Mouse (Mus musculus) heart, embryonic 10.5 days (tissue): ENCODE data around the gene Olfr110. TPM values are rescaled to one million over a fixed set of nuclear protein-coding genes. Genes with fewer than 3 reads are reported as not detected.
"Not testable (repeated sequence)": the region's sequence is repeated elsewhere in the genome, so short reads cannot be mapped to it uniquely, and the experiment has no call there.

Experiments used
- DNase-seq: peaks from one replicate; pipeline ENCODE4 v3.0.0-alpha.2; 2017; ENCODE audit warnings: low spot score
- H3K27ac ChIP-seq: fragments of 300-500 bp; sonication (generic); 2 replicates; pipeline ENCODE4 v1.5.1; 2016; ENCODE audit warnings: mild to moderate bottlenecking
- H3K27me3 ChIP-seq: fragments of 300-500 bp; sonication (generic); 2 replicates; pipeline ENCODE4 v1.6.1; 2016; ENCODE audit warnings: mild to moderate bottlenecking; ENCODE audit not compliant: poor library complexity, insufficient read depth, severe bottlenecking
- H3K36me3 ChIP-seq: fragments of 300-500 bp; sonication (generic); 2 replicates; pipeline ENCODE4 v1.6.1; 2016; ENCODE audit warnings: mild to moderate bottlenecking, moderate library complexity
- H3K4me1 ChIP-seq: fragments of 300-500 bp; sonication (generic); 2 replicates; pipeline ENCODE4 v1.6.1; 2016; ENCODE audit warnings: mild to moderate bottlenecking
- H3K4me3 ChIP-seq: fragments of 300-500 bp; sonication (generic); 2 replicates; pipeline ENCODE4 v1.5.1; 2016; ENCODE audit warnings: mild to moderate bottlenecking, moderate library complexity
- H3K9me3 ChIP-seq: fragments of 300-500 bp; sonication (generic); 2 replicates; pipeline ENCODE4 v1.6.1; 2016; ENCODE audit warnings: mild to moderate bottlenecking, moderate library complexity
- WGBS: fragments of 180-500 bp; shearing (Covaris S2); methylation state at CpG from one replicate; pipeline ENCODE4 v1.1.7; 2016; 5-methylcytosine and 5-hydroxymethylcytosine counted together
- polyA plus RNA-seq: library from polyadenylated mRNA; unstranded; fragments of >200 nt; fragmentation: Nextera tagmentation; extraction: Ambion mirVana; gene quantifications from 2 replicates; pipeline ENCODE4 v1.2.1, GENCODE M21; 2016

Gene Olfr110
- not detected in 2 replicates for polyA plus RNA-seq

DNA sequence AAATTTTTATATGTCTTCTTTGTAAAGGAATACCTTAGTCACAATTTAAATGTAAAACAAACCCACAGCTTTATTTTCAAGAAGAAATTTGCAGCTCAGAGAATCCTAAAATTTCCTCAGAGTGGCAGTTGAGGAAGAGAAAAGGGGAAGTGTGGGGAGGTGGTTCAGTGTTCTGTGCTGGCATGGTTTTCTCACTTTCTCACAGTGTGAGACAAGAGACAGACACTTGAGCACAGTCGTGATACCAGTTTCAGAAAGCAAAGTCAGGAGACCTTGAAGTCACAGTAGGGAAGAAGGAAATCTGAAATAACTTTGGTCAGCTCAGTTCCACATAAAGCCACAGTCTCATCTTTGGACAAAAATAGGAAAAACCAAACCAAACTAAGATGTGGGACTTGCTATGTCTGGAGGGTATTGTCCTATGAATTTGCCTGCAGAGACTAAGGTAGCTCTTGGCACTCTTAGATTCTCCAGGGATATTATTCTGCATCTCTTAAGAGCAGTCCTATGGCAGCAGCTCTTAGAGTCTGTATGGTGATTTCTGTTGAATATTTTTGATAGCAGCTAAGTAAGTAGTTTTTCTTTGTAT, at the start of gene Olfr110:
Gene Olfr110, plus strand, starts transcription at position 539 of the 589 bp plus-strand sequence.
- Histone ChIP-seq H3K4me1 (no peaks in the 10 kb centered on the region), H3K4me3 (no peak within 1 kb of the TSS), H3K36me3 (no peaks in the 10 kb centered on the region), H3K27ac (no peak within 1 kb of the TSS), H3K27me3 (no peaks in the 10 kb centered on the region), H3K9me3 (no peaks in the 10 kb centered on the region)
- WGBS: 38% methylated on average over 1 of the region's 1 CpGs
- no peak for DNase-seq

- Histone ChIP-seq H3K9me3 (no peaks in the 10 kb centered on the region), H3K36me3 (no peaks in the 10 kb centered on the region), H3K4me3 (no peak within 1 kb of the TSS), H3K27me3 (no peaks in the 10 kb centered on the region), H3K27ac (no peak within 1 kb of the TSS), H3K4me1 (no peaks in the 10 kb centered on the region)
- 95% methylated on average over 1 of the region's 1 CpGs for WGBS
- DNase-seq: no peak
Observed at GRCm38 (mm10) chr17:37445180-37445579, 47.1 kb upstream of the Olfr110 start, which contains the start of gene Olfr108. Olfr108 (plus strand) TSS chr17:37445480.

DNA sequence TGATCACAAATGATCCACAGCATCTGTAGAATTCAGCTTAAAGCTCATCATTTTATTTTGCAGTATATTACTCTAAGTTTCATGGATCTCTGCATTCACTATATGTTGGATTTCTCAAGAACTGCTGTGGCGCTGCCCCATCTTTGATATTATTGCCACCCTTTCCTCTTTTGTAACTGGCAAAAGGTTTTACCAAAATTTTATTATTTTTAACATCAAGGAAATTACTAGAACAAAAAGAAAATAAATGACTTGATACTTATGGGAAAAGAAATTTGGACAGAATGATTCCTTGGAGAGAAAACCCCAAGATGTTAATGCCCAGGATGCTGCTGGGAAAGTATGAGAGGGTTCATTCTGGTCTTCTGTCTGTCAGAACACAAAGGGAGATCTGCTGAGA, 33.7 kb upstream of the Olfr110 start, which contains the start of gene Olfr109:
Gene Olfr109, plus strand, starts transcription at position 301 of the 400 bp plus-strand sequence.
- WGBS: 82% methylated on average over 1 of the region's 1 CpGs
- no peak for DNase-seq
- H3K27me3 ChIP-seq: no peaks in the 10 kb centered on the region

DNA sequence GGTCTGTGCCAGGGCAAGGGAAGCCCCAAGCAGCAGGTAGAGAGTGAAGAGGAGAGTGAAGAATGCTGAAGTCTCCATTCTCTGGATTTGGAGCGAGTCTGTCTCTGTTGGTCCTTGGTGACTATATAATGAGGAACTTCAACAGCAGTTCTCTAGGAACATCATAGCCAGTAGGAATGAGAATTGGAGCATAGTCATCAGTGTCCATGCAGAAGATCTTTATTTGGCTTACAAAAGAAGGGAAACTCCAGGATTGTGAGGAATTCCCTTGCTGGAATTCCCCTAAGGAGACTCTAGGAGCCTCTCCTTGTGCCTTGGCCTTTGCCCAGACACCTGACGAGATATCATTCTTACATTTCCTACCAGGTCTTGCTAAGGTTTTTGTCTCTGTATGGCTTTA, 8.8 kb upstream of the Olfr110 start, which contains the start of gene H2-M2:
Gene H2-M2, minus strand, starts transcription at position 101 of the 400 bp plus-strand sequence.
- Histone ChIP-seq H3K27me3 (no peaks in the 10 kb centered on the region), H3K27ac (no peak within 1 kb of the TSS), H3K4me3 (no peak within 1 kb of the TSS), H3K4me1 (no peaks in the 10 kb centered on the region), H3K36me3 (no peaks in the 10 kb centered on the region), H3K9me3 (no peaks in the 10 kb centered on the region)
- no peak for DNase-seq
- WGBS: 68% methylated on average over 2 of the region's 2 CpGs

More for the DNA sequence above, 33.7 kb upstream of the Olfr110 start, which contains the start of gene Olfr109:
- no peaks in the 10 kb centered on the region for H3K4me1 ChIP-seq
- H3K4me3 ChIP-seq: no peak within 1 kb of the TSS
- no peaks in the 10 kb centered on the region for H3K36me3 ChIP-seq
- no peak within 1 kb of the TSS for H3K27ac ChIP-seq
- no peaks in the 10 kb centered on the region for H3K9me3 ChIP-seq

- no peak for DNase-seq
- no peaks in the 10 kb centered on the region for H3K4me1 ChIP-seq
- no peaks in the 10 kb centered on the region for H3K36me3 ChIP-seq
- no peaks in the 10 kb centered on the region for H3K27me3 ChIP-seq
- 81% methylated on average over 4 of the region's 4 CpGs for WGBS
- H3K4me3 ChIP-seq: no peak within 1 kb of the TSS
- H3K9me3 ChIP-seq: no peaks in the 10 kb centered on the region
- no peak within 1 kb of the TSS for H3K27ac ChIP-seq
Observed at GRCm38 (mm10) chr17:37507730-37508129, 15.5 kb downstream of the Olfr110 start, which contains the start of gene Olfr111. Olfr111 (plus strand) TSS chr17:37508030.

DNA sequence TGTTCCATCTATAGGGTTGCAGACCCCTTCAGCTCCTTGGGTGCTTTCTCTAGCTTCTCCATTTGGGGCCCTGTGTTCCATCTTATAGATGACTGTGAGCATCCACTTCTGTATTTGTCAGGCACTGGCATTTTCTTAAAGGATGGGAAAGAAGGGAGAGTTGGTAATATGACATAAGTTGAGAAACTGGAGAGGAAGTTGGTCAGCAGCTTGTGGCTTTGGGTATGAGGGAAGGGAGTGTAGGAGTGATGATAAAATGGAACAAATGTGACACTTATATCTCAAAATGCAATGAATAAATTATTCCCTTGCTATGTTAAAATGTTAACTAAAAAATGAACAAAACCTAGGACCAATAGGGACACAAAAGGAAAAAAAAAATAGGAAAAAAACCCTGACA, 32.3 kb downstream of the Olfr110 start:
- H3K27me3 ChIP-seq, H3K36me3 ChIP-seq, H3K9me3 ChIP-seq, H3K4me1 ChIP-seq, H3K27ac ChIP-seq, DNase-seq, H3K4me3 ChIP-seq: not testable (repeated sequence)

DNA sequence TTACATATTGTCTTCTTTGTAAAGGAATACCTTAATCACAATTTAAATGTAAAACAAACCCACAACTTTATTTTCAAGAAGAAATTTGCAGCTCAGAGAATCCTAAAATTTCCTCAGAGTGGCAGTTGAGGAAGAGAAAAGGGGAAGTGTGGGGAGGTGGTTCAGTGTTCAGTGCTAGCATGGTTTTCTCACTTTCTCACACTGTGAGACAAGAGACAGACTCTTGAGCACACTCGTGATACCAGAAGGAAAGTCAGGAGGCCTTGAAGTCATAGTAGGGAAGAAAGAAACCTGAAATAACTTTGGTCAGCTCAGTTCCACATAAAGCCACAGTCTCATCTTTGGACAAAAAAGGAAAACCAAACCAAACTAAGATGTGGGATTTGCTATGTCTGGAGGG, 33.2 kb downstream of the Olfr110 start:
- WGBS: 55% methylated on average over 1 of the region's 1 CpGs
- not testable (repeated sequence) for H3K4me1 ChIP-seq, H3K27me3 ChIP-seq, H3K27ac ChIP-seq, H3K9me3 ChIP-seq, H3K4me3 ChIP-seq, H3K36me3 ChIP-seq, DNase-seq

- Histone ChIP-seq H3K27ac (no peak overlapping the region), H3K9me3 (no peaks in the 10 kb centered on the region), H3K36me3 (no peaks in the 10 kb centered on the region), H3K27me3 (no peaks in the 10 kb centered on the region), H3K4me1 (no peaks in the 10 kb centered on the region), H3K4me3 (no peak overlapping the region)
- no peak for DNase-seq
Observed at GRCm38 (mm10) chr17:37535173-37535572, 42.9 kb downstream of the Olfr110 start.

GRCm38 (mm10) chr17:37538416-37538815, 46.1 kb downstream of the Olfr110 start:
- not testable (repeated sequence) for H3K9me3 ChIP-seq, H3K27ac ChIP-seq, H3K4me3 ChIP-seq, DNase-seq, H3K27me3 ChIP-seq, H3K4me1 ChIP-seq, H3K36me3 ChIP-seq
- 33% methylated on average over 1 of the region's 1 CpGs for WGBS

GRCm38 (mm10) chr17:37541454-37542119, 49.3 kb downstream of the Olfr110 start:
- no peaks in the 10 kb centered on the region for H3K36me3 ChIP-seq
- H3K9me3 ChIP-seq: no peaks in the 10 kb centered on the region
- WGBS: 92% methylated on average over 3 of the region's 4 CpGs
- H3K4me3 ChIP-seq: no peak overlapping the region
- H3K4me1 ChIP-seq: no peaks in the 10 kb centered on the region
- no peak overlapping the region for H3K27ac ChIP-seq
- H3K27me3 ChIP-seq: no peaks in the 10 kb centered on the region
- DNase-seq: no peak

- Histone ChIP-seq H3K27ac (no peak overlapping the region), H3K36me3 (no peaks in the 10 kb centered on the region), H3K4me3 (no peak overlapping the region), H3K9me3 (no peaks in the 10 kb centered on the region), H3K27me3 (no peaks in the 10 kb centered on the region), H3K4me1 (no peaks in the 10 kb centered on the region)
- no peak for DNase-seq
- 60% methylated on average over 3 of the region's 3 CpGs for WGBS
Observed at GRCm38 (mm10) chr17:37543800-37544435, 51.6 kb downstream of the Olfr110 start.
